Mouse (Mus musculus) hindbrain, embryonic 13.5 days (tissue): ENCODE data around the gene Zbtb12. TPM values are rescaled to one million over a fixed set of nuclear protein-coding genes. Genes with fewer than 3 reads are reported as not detected.

ENCODE experiments used
- ATAC-seq: fragments of 200-750 bp; cut with Nextera tagmentation; 2 replicates; pipeline ENCODE4 v1.8.0; 2017; ENCODE audit warnings: moderate TSS enrichment; ENCODE audit not compliant: low FRiP score
- H3K27ac ChIP-seq: fragments of 300-500 bp; sonication (generic); 2 replicates; pipeline ENCODE4 v1.5.1; 2015; ENCODE audit warnings: inconsistent platforms, mild to moderate bottlenecking, moderate library complexity
- H3K27me3 ChIP-seq: fragments of 300-500 bp; sonication (generic); 2 replicates; pipeline ENCODE4 v1.6.1; 2015; ENCODE audit warnings: mild to moderate bottlenecking, inconsistent platforms
- H3K36me3 ChIP-seq: fragments of 300-500 bp; sonication (generic); 2 replicates; pipeline ENCODE4 v1.6.1; 2015; ENCODE audit warnings: mild to moderate bottlenecking, inconsistent platforms
- H3K4me1 ChIP-seq: fragments of 300-500 bp; sonication (generic); replicated peaks from 2 replicates; pipeline ENCODE4 v1.6.1; 2015; ENCODE audit warnings: inconsistent platforms
- H3K4me2 ChIP-seq: fragments of 300-500 bp; sonication (generic); 2 replicates; pipeline ENCODE4 v1.6.1; 2015; ENCODE audit warnings: inconsistent platforms, mild to moderate bottlenecking, moderate library complexity
- H3K4me3 ChIP-seq: fragments of 300-500 bp; sonication (generic); 2 replicates; pipeline ENCODE4 v1.5.1; 2015; ENCODE audit warnings: mild to moderate bottlenecking, inconsistent platforms
- H3K9ac ChIP-seq: fragments of 300-500 bp; sonication (generic); 2 replicates; pipeline ENCODE4 v1.6.1; 2015; ENCODE audit warnings: mild to moderate bottlenecking, inconsistent platforms
- H3K9me3 ChIP-seq: fragments of 300-500 bp; sonication (generic); 2 replicates; pipeline ENCODE4 v1.6.1; 2016; ENCODE audit warnings: inconsistent platforms
- WGBS: fragments of 180-500 bp; shearing (Covaris S2); methylation state at CpG from one replicate; pipeline ENCODE4 v1.1.7; 2015; 5-methylcytosine and 5-hydroxymethylcytosine counted together
- polyA plus RNA-seq: library from polyadenylated mRNA; unstranded; fragments of >200 nt; fragmentation: Nextera tagmentation; extraction: Ambion mirVana; gene quantifications from 2 replicates; pipeline ENCODE4 v1.2.1, GENCODE M21; 2015

The Zbtb12 gene
- polyA plus RNA-seq, 1 experiment from 2014 or later: 13.5 TPM

DNA sequence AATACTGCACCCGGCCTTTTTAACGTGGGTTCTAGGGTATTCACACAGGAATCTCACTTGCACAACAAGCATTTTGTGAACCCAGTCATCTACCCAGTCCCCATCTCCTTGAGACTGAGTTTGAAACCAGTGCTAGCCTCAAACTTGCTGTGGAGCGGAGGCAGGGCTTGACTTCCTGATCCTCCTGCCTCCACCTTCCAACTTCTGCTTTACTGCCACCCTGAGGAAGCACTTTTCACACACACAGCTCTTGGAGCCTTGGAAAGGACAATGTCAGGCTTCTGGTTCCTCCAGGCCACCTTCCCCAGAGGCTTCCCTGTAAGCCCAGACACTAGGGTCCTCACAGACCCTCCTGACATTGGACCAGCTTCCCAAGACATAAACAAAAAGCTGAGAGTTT is 4.0 kb downstream of the Zbtb12 start:
- peaks cover 6% of the 10 kb centered on the region; the same call in 1 of the 2 replicates for H3K4me1 ChIP-seq
- H3K27me3 ChIP-seq: peaks cover 19% of the 10 kb centered on the region
- H3K9ac ChIP-seq: 0 out of 2 replicates have a peak overlapping the region, but pooled peaks have one; percentile 29
- H3K9me3 ChIP-seq: no peaks in the 10 kb centered on the region
- WGBS: 69% methylated on average over 3 of the region's 3 CpGs
- H3K27ac ChIP-seq: no peak overlapping the region
- no peaks in the 10 kb centered on the region for H3K36me3 ChIP-seq
- ATAC-seq: no peak
- H3K4me3 ChIP-seq: no peak overlapping the region
- H3K4me2 ChIP-seq: no peak overlapping the region

- Histone ChIP-seq H3K27ac (no peak overlapping the region), H3K36me3 (no peaks in the 10 kb centered on the region), H3K27me3 (peaks cover 19% of the 10 kb centered on the region), H3K9me3 (no peaks in the 10 kb centered on the region), H3K4me2 (no peak overlapping the region), H3K4me3 (no peak overlapping the region), H3K9ac (no peak overlapping the region), H3K4me1 (peaks cover 6% of the 10 kb centered on the region; the same call in 1 of the 2 replicates)
- no peak for ATAC-seq
- 88% methylated on average over 6 of the region's 6 CpGs for WGBS
Observed at GRCm38 (mm10) chr17:34884704-34885103, 5.4 kb downstream of the Zbtb12 start.

DNA sequence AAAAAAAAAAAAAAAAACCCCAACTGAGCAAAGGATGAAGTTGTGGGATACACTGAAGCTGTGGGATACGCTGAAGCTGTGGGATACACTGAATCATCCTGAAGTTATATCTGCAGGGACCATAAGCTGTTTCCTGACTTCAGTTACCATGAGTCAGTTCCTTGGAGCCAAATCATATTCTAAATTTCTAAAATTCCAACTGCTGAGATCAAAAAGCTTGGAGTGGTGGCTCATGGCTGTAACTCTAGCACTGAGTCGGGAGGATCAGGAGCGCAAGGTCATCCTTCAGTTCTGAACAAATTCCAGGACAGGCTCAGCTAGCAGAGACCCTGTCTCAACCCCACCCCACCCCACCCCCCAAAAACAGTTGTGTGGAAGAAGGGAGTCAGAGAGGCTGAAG is 6.3 kb downstream of the Zbtb12 start:
- WGBS: 82% methylated on average over 3 of the region's 3 CpGs
- H3K27ac ChIP-seq: no peak overlapping the region
- peaks cover 19% of the 10 kb centered on the region for H3K27me3 ChIP-seq
- H3K36me3 ChIP-seq: no peaks in the 10 kb centered on the region
- no peak overlapping the region for H3K4me3 ChIP-seq
- no peak overlapping the region for H3K4me2 ChIP-seq
- H3K9me3 ChIP-seq: no peaks in the 10 kb centered on the region
- ATAC-seq: no peak
- peaks cover 6% of the 10 kb centered on the region; the same call in 1 of the 2 replicates for H3K4me1 ChIP-seq
- H3K9ac ChIP-seq: no peak overlapping the region

DNA sequence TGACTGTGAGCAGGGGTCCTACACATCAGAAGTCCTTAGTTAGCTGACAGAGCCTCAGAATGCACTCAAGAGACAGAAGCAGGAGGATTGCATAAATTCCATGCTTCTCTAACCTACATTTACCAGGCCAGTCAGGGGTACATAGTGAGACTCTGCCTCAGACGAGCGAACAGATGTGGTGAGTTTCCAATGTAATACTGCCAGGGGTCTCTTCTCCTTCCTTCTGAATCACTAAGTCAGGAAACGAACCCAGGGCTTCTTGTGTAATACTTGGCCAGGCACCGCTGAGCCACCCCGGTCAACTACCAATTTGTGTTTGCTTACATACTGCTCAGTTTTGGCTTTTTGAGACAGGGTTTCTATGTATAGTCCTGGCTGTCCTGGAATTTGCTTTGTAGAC is 8.7 kb downstream of the Zbtb12 start:
- Histone ChIP-seq H3K9me3 (no peaks in the 10 kb centered on the region), H3K9ac (no peak overlapping the region), H3K27ac (no peak overlapping the region), H3K27me3 (0 out of 2 replicates have a peak, but pooled peaks cover 7% of the 10 kb centered on the region), H3K36me3 (no peaks in the 10 kb centered on the region), H3K4me2 (no peak overlapping the region), H3K4me3 (no peak overlapping the region), H3K4me1 (no peaks in the 10 kb centered on the region)
- 84% methylated on average over 5 of the region's 5 CpGs for WGBS
- no peak for ATAC-seq

DNA sequence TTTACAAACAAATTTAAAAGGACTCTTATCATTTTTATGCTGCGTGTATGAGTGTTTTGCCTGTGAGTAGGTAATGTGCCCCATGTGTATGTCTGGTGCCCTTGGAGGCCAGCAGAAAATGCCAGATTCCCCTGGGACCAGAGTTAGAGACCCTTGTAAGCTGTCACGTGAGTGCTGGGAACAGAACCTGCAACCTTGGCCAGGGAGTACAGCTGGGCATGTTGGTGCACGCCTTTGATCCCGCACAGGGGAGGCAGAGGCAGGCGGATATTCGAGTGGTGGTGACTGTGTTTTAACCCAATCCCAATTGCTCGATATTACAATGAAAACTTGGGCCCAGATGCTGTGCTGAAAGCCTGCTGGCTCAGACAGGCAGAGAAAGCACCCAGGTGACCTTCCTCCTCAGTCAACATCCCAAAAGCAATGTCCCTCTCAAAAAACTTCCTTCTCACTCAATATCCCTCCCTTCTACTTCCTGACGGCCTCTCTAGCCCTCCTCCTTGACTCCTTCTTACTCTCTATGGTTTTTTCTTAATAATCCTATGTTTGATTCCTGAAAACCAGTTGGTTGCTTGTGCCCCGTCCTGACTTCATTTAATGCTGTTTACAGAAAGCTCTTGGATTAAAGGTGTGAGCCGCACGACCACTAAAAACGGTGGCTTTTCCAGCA is 10.9 kb downstream of the Zbtb12 start:
- no peaks in the 10 kb centered on the region for H3K36me3 ChIP-seq
- no peaks in the 10 kb centered on the region for H3K9me3 ChIP-seq
- no peaks in the 10 kb centered on the region for H3K27me3 ChIP-seq
- ATAC-seq: no peak
- WGBS: 88% methylated on average over 12 of the region's 12 CpGs
- H3K27ac ChIP-seq: no peak overlapping the region
- no peak overlapping the region for H3K9ac ChIP-seq
- peaks cover 8% of the 10 kb centered on the region for H3K4me1 ChIP-seq
- H3K4me2 ChIP-seq: no peak overlapping the region
- no peak overlapping the region for H3K4me3 ChIP-seq

GRCm38 (mm10) chr17:34891377-34891776 is 12.1 kb downstream of the Zbtb12 start:
- no peak overlapping the region for H3K27ac ChIP-seq
- H3K27me3 ChIP-seq: no peaks in the 10 kb centered on the region
- peaks cover 7% of the 10 kb centered on the region for H3K36me3 ChIP-seq
- no peak overlapping the region for H3K4me3 ChIP-seq
- WGBS: 97% methylated on average over 2 of the region's 2 CpGs
- H3K9me3 ChIP-seq: no peaks in the 10 kb centered on the region
- H3K9ac ChIP-seq: no peak overlapping the region
- H3K4me2 ChIP-seq: no peak overlapping the region
- ATAC-seq: no peak
- peaks cover 19% of the 10 kb centered on the region for H3K4me1 ChIP-seq

DNA sequence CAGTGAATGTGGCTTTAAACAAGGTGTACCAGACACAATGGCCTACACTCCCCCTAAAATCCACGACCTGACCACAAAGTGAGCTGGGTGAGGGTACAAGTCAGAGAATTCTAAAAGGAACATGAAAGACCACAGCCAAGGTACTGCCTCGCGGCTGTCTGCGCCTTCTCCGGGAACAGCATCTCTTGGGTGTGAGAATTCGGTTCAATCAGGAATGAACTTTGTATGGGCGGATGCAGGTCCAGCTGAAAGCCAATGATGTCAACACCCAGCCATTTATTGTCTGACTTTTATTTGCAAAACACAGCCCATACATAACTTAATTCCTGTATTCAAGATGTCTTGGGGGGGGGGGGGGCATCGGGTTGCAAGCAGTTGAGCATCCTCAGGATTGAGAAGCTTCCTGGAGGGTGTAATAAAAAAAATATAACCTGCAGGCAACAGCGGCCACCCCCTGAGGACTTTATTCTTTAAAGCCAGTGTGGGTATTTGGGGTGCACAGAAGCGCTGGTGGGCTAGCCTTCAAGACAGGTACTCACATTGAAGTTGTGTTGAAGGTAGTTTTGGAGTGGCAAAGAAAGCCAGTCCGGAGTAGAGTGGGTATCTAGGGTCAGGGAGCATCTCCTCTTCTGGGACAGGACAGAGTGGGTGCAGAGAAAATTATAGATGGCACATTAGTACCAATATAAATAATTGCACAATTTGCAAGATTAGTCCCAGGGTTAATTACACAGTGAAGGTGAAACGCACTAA is 14.0 kb downstream of the Zbtb12 start:
- H3K27me3 ChIP-seq: no peaks in the 10 kb centered on the region

DNA sequence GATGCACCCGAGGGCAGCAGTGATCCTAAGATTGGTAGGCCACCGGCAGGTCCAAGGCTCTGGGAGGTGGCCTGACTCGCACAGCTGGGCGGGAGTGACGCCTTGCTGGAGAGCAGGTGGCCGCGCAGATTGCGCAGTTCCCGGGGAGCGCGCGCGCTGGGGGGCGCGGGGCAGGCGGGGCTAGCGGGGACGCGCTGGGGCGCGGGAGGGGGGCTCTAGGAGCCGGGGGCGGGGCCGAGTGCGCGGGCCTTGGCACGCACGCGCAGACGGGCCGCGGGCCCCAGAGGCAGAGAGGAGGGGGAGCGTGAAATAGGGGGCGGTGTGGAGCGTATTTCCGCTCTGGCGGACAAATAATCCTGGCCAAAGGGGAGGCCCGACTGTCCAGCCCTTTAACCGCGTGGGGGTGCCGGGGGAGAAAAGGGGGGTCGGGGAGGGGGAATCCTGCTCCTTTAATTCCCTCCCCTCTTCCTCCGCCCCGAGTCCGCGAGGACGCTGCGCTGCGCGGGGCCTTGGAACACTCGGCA is 14.9 kb downstream of the Zbtb12 start:
- H3K4me2 ChIP-seq: peak overlapping the region; percentile 100
- H3K27ac ChIP-seq: peak overlapping the region; percentile 96
- H3K36me3 ChIP-seq: peaks cover 9% of the 10 kb centered on the region
- H3K9ac ChIP-seq: peak overlapping the region; percentile 96
- H3K4me1 ChIP-seq: peaks cover 35% of the 10 kb centered on the region
- no peaks in the 10 kb centered on the region for H3K27me3 ChIP-seq
- H3K4me3 ChIP-seq: peak overlapping the region; percentile 81
- peak; percentile 91 for ATAC-seq
- WGBS: under 1% methylated on average over 47 of the region's 51 CpGs
- H3K9me3 ChIP-seq: no peaks in the 10 kb centered on the region

More for the DNA sequence above, 14.0 kb downstream of the Zbtb12 start:
- Histone ChIP-seq H3K4me1 (peaks cover 35% of the 10 kb centered on the region), H3K4me2 (peak overlapping the region; percentile 100), H3K27ac (peak overlapping the region; percentile 96), H3K9ac (peak overlapping the region; percentile 96; the same call in 1 of the 2 replicates), H3K4me3 (peak overlapping the region; percentile 81), H3K36me3 (peaks cover 9% of the 10 kb centered on the region), H3K9me3 (no peaks in the 10 kb centered on the region)
- 78% methylated on average over 12 of the region's 12 CpGs for WGBS
- ATAC-seq: no peak

DNA sequence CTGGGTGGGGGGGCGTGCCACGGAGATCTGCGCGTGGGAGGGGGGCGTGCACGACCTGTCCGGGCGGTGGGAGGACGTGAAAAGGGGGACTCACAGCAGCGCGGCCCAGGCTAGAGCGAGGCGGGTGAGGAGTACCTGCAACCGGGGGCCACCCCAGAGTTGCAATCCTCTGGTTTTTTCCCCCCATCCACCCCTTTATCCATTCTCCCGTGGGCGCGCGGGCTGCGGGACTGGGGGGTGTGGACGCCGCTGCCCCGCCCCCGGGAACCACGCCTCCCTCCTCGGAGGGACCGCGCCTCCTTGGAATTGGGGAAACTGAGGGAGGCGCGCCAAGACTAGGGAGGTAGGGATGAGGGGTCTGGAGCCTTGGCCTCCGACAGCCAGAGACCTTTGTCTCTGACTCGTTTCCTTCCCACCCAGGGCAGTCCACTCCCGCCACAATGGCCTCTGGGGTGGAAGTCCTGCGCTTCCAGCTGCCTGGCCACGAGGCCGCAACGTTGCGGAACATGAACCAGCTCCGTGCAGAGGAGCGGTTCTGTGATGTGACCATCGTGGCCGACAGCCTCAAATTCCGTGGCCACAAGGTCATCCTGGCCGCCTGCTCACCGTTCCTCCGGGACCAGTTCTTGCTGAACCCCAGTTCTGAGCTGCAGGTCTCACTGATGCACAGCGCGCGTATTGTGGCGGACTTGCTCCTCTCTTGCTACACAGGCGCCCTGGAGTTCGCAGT is 15.7 kb downstream of the Zbtb12 start:
- ATAC-seq: peak; percentile 47
- Histone ChIP-seq H3K9me3 (no peaks in the 10 kb centered on the region), H3K9ac (peak overlapping the region; percentile 96), H3K27me3 (no peaks in the 10 kb centered on the region), H3K4me3 (peak overlapping the region; percentile 81), H3K27ac (peak overlapping the region; percentile 96), H3K36me3 (peaks cover 9% of the 10 kb centered on the region), H3K4me2 (peak overlapping the region; percentile 100), H3K4me1 (peaks cover 43% of the 10 kb centered on the region)
- WGBS: 8% methylated on average over 40 of the region's 51 CpGs

DNA sequence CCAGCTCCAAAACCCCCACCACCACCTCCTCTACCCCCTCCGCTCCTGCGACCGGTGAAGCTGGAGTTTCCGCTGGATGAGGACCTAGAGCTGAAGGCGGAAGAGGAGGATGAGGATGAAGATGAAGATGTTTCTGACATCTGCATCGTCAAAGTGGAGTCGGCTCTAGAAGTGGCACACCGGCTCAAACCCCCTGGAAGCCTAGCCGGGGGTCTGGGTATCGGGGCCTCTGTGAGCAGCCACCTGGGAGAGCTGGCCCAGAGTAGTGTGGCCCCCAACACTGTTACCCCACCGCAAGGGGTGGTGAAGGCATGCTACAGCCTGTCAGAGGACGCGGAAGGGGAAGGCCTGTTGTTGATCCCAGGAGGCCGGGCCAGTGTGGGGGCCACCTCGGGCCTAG is 16.4 kb downstream of the Zbtb12 start:
- Histone ChIP-seq H3K9ac (peak overlapping the region; percentile 96), H3K4me1 (peaks cover 50% of the 10 kb centered on the region), H3K4me3 (peak overlapping the region; percentile 81), H3K9me3 (no peaks in the 10 kb centered on the region), H3K4me2 (peak overlapping the region; percentile 100), H3K36me3 (peaks cover 9% of the 10 kb centered on the region), H3K27me3 (no peaks in the 10 kb centered on the region), H3K27ac (peak overlapping the region; percentile 96)
- 91% methylated on average over 15 of the region's 15 CpGs for WGBS
- no peak for ATAC-seq

DNA sequence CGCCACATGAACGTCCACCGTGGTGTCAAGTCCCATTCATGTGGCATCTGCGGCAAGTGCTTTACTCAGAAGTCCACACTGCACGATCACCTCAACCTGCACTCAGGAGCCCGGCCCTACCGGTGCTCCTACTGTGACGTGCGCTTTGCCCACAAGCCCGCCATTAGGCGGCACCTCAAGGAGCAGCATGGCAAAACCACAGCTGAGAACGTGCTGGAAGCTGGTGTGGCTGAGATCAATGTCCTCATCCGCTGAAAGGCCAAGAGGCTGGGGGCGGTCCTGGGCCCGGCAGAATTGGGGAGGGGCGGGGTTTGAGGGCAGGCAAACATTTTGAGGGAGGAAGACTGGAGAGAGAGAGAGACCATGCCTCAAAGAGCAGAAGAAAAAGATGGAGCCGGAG is 17.1 kb downstream of the Zbtb12 start:
- peak overlapping the region; percentile 100 for H3K4me2 ChIP-seq
- H3K27ac ChIP-seq: no peak overlapping the region
- H3K27me3 ChIP-seq: no peaks in the 10 kb centered on the region
- H3K9ac ChIP-seq: peak overlapping the region; percentile 96
- H3K4me3 ChIP-seq: peak overlapping the region; percentile 81
- 83% methylated on average over 17 of the region's 17 CpGs for WGBS
- H3K9me3 ChIP-seq: no peaks in the 10 kb centered on the region
- peaks cover 54% of the 10 kb centered on the region for H3K4me1 ChIP-seq
- peaks cover 13% of the 10 kb centered on the region for H3K36me3 ChIP-seq
- no peak for ATAC-seq
